Mouse (Mus musculus) lung, embryonic 14.5 days (tissue): ENCODE measurements around the gene Kndc1. TPM values are rescaled to one million over a fixed set of nuclear protein-coding genes. Genes with fewer than 3 reads are reported as not detected.
A peak's percentile ranks its signal among the peaks of the same experiment; 100 is the strongest.

ENCODE experiments used
- ATAC-seq: fragments of 200-750 bp; cut with Nextera tagmentation; 2 replicates; pipeline ENCODE4 v1.8.0; 2017; ENCODE audit warnings: mild to moderate bottlenecking, moderate TSS enrichment, moderate library complexity; ENCODE audit not compliant: insufficient read depth
- DNase-seq: peaks from one replicate; pipeline ENCODE4 v3.0.0-alpha.2; 2015
- H3K27ac ChIP-seq: fragments of 300-500 bp; sonication (generic); 2 replicates; pipeline ENCODE4 v1.5.1; 2014; ENCODE audit warnings: low read depth, mild to moderate bottlenecking, moderate library complexity
- H3K27me3 ChIP-seq: fragments of 300-500 bp; sonication (generic); 2 replicates; pipeline ENCODE4 v1.6.1; 2014; ENCODE audit warnings: low read length, control low read depth; ENCODE audit not compliant: insufficient read depth
- H3K36me3 ChIP-seq: fragments of 300-500 bp; sonication (generic); 2 replicates; pipeline ENCODE4 v1.6.1; 2014; ENCODE audit warnings: control low read depth; ENCODE audit not compliant: insufficient read depth
- H3K4me1 ChIP-seq: fragments of 300-500 bp; sonication (generic); 2 replicates; pipeline ENCODE4 v1.6.1; 2014; ENCODE audit warnings: antibody characterized with exemption, control low read depth; ENCODE audit not compliant: insufficient read depth
- H3K4me2 ChIP-seq: fragments of 300-500 bp; sonication (generic); 2 replicates; pipeline ENCODE4 v1.6.1; 2014; ENCODE audit warnings: mild to moderate bottlenecking
- H3K4me3 ChIP-seq: fragments of 300-500 bp; sonication (generic); 2 replicates; pipeline ENCODE4 v1.5.1; 2014; ENCODE audit warnings: low read depth, low read length
- H3K9ac ChIP-seq: fragments of 300-500 bp; sonication (generic); 2 replicates; pipeline ENCODE4 v1.6.1; 2014
- H3K9me3 ChIP-seq: fragments of 300-500 bp; sonication (generic); 2 replicates; pipeline ENCODE4 v1.6.1; 2016; ENCODE audit warnings: low read depth, low read length, control low read depth
- CTCF ChIP-seq: IDR thresholded peaks from 2 replicates; pipeline ENCODE4 v1.5.1; 2016; ENCODE audit warnings: antibody characterized with exemption, low read depth
- WGBS: fragments of 180-500 bp; shearing (Covaris S2); extraction: QIAGEN DNeasy Blood & Tissue Kit; methylation state at CpG from one replicate; pipeline ENCODE4 v1.1.7; 2014; 5-methylcytosine and 5-hydroxymethylcytosine counted together
- polyA plus RNA-seq: library from polyadenylated mRNA; unstranded; fragments of >200 nt; fragmentation: Nextera tagmentation; extraction: Ambion mirVana; gene quantifications from 2 replicates; pipeline ENCODE4 v1.2.1, GENCODE M21; 2014

The Kndc1 gene
- polyA plus RNA-seq, 1 experiment from 2014 or later = 0.53 TPM

GRCm38 (mm10) chr7:139863076-139863475 lies 31.4 kb upstream of the Kndc1 start:
- H3K36me3 ChIP-seq = no peaks in the 10 kb centered on the region
- ATAC-seq = no peak
- DNase-seq = no peak
- no peak for TF ChIP-seq CTCF
- 76% methylated on average over 2 of the region's 2 CpGs for WGBS
- H3K9me3 ChIP-seq = no peaks in the 10 kb centered on the region
- no peak overlapping the region for H3K27ac ChIP-seq
- H3K9ac ChIP-seq = no peak overlapping the region
- H3K4me2 ChIP-seq = no peak overlapping the region
- no peaks in the 10 kb centered on the region for H3K27me3 ChIP-seq
- H3K4me1 ChIP-seq = no peaks in the 10 kb centered on the region
- H3K4me3 ChIP-seq = no peak overlapping the region

- Histone ChIP-seq H3K4me2 (no peak overlapping the region), H3K27me3 (no peaks in the 10 kb centered on the region), H3K27ac (no peak overlapping the region), H3K4me1 (no peaks in the 10 kb centered on the region), H3K36me3 (no peaks in the 10 kb centered on the region), H3K9ac (no peak overlapping the region), H3K9me3 (no peaks in the 10 kb centered on the region), H3K4me3 (no peak overlapping the region)
- ATAC-seq = no peak
- peak; percentile 12 for DNase-seq
- TF ChIP-seq CTCF = peak; percentile 47
- 43% methylated on average over 2 of the region's 2 CpGs for WGBS
Measured at GRCm38 (mm10) chr7:139864253-139864652, 30.2 kb upstream of the Kndc1 start.

- TF ChIP-seq CTCF = no peak
- ATAC-seq (no peak), DNase-seq (no peak)
- Histone ChIP-seq H3K4me3 (no peak overlapping the region), H3K4me1 (no peaks in the 10 kb centered on the region), H3K27ac (no peak overlapping the region), H3K4me2 (no peak overlapping the region), H3K36me3 (no peaks in the 10 kb centered on the region), H3K9ac (no peak overlapping the region), H3K9me3 (no peaks in the 10 kb centered on the region), H3K27me3 (no peaks in the 10 kb centered on the region)
- WGBS = 56% methylated on average over 1 of the region's 1 CpGs
Measured at GRCm38 (mm10) chr7:139864871-139865270, 29.6 kb upstream of the Kndc1 start.

GRCm38 (mm10) chr7:139871014-139871413 lies 23.5 kb upstream of the Kndc1 start:
- no peak for DNase-seq

GRCm38 (mm10) chr7:139877167-139877792 lies 17.2 kb upstream of the Kndc1 start:
- peak; percentile 53 for DNase-seq
- Histone ChIP-seq H3K4me2 (no peak overlapping the region), H3K27me3 (no peaks in the 10 kb centered on the region), H3K36me3 (no peaks in the 10 kb centered on the region), H3K27ac (no peak overlapping the region), H3K9me3 (no peaks in the 10 kb centered on the region), H3K4me1 (no peaks in the 10 kb centered on the region), H3K4me3 (no peak overlapping the region), H3K9ac (no peak overlapping the region)
- no peak for ATAC-seq
- 63% methylated on average over 10 of the region's 10 CpGs for WGBS
- TF ChIP-seq CTCF = peak; percentile 72

More at GRCm38 (mm10) chr7:139871014-139871413, 23.5 kb upstream of the Kndc1 start:
- H3K9me3 ChIP-seq = no peaks in the 10 kb centered on the region
- ATAC-seq = no peak
- 77% methylated on average over 5 of the region's 5 CpGs for WGBS
- no peaks in the 10 kb centered on the region for H3K27me3 ChIP-seq
- H3K27ac ChIP-seq = no peak overlapping the region
- no peak overlapping the region for H3K4me3 ChIP-seq
- TF ChIP-seq CTCF = no peak
- H3K9ac ChIP-seq = no peak overlapping the region
- no peaks in the 10 kb centered on the region for H3K4me1 ChIP-seq
- no peaks in the 10 kb centered on the region for H3K36me3 ChIP-seq
- no peak overlapping the region for H3K4me2 ChIP-seq

GRCm38 (mm10) chr7:139878122-139878521 lies 16.4 kb upstream of the Kndc1 start:
- no peak overlapping the region for H3K9ac ChIP-seq

GRCm38 (mm10) chr7:139878621-139879020 lies 15.9 kb upstream of the Kndc1 start:
- ATAC-seq (no peak), DNase-seq (no peak)
- no peak overlapping the region for H3K4me2 ChIP-seq
- H3K27me3 ChIP-seq = no peaks in the 10 kb centered on the region
- H3K36me3 ChIP-seq = no peaks in the 10 kb centered on the region
- no peak overlapping the region for H3K4me3 ChIP-seq
- H3K4me1 ChIP-seq = no peaks in the 10 kb centered on the region
- H3K27ac ChIP-seq = no peak overlapping the region
- no peak overlapping the region for H3K9ac ChIP-seq
- WGBS = 35% methylated on average over 6 of the region's 6 CpGs
- no peaks in the 10 kb centered on the region for H3K9me3 ChIP-seq
- no peak for TF ChIP-seq CTCF

More at GRCm38 (mm10) chr7:139878122-139878521, 16.4 kb upstream of the Kndc1 start:
- H3K36me3 ChIP-seq = no peaks in the 10 kb centered on the region
- no peak for DNase-seq
- WGBS = 60% methylated on average over 5 of the region's 5 CpGs
- no peaks in the 10 kb centered on the region for H3K4me1 ChIP-seq
- H3K9me3 ChIP-seq = no peaks in the 10 kb centered on the region
- no peaks in the 10 kb centered on the region for H3K27me3 ChIP-seq
- H3K4me2 ChIP-seq = no peak overlapping the region
- no peak overlapping the region for H3K4me3 ChIP-seq
- H3K27ac ChIP-seq = no peak overlapping the region
- ATAC-seq = no peak
- no peak for TF ChIP-seq CTCF
